20 mouse cellular contexts compared by ENCODE assay signal in the genomic region with DNA sequence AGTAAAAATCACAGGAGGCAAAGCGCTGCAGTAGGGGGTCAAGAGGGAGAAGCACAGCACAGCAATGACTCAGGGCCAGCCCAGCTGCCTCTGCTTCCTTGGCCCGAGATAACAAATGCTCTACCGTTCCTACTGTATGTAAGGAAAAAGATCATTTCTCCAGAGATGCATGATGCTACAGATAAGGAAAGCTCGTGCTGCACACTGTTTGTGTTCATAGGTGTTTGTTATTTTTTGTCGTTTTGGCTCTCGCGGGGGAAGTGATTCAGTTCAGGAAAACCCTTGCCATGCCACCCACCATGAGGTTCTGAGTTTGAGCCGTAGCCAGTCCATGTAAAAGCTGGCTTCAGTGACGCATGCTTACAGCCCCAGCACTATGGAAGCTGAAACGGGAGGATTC. TPM values are rescaled to one million over a fixed set of nuclear protein-coding genes. Genes with fewer than 3 reads are reported as not detected.
"Had no signal": no experiment of that assay in that cellular context is flagged by ENCODE, and none has a peak within 500 bp of the region (broad histone marks: within the 10 kb centered on the region; RNA-seq: fewer than 3 reads in every experiment).

No protein-coding gene starts in this region.

- H3K9ac ChIP-seq: liver, embryonic 12.5 days; liver, embryonic 14.5 days; lung, embryonic 15.5 days; neural tube, embryonic 12.5 days; stomach, embryonic 15.5 days had no signal

- H3K9me3 ChIP-seq: liver, embryonic 12.5 days; lung, embryonic 15.5 days; megakaryocyte, embryonic 14.5 days; neural tube, embryonic 12.5 days; stomach, embryonic 15.5 days had no signal

- ATAC-seq: liver, embryonic 12.5 days; midbrain, embryonic 16.5 days had no signal

- H3K27ac ChIP-seq: liver, embryonic 12.5 days; liver, embryonic 14.5 days; lung, embryonic 15.5 days; neural tube, embryonic 12.5 days; stomach, embryonic 15.5 days; stomach, postnatal 0 days had no signal

- H3K4me2 ChIP-seq: liver, embryonic 12.5 days; lung, embryonic 15.5 days; midbrain, embryonic 11.5 days; neural tube, embryonic 12.5 days; stomach, embryonic 15.5 days had no signal

- DNase-seq: lung, adult 18-20 months; lung, postnatal 14 days; lung, postnatal 36 days; midbrain, embryonic 14.5 days; right cerebral cortex, postnatal 14 days; thymus, adult 2 months; thymus, postnatal 25 days; thymus, postnatal 4 days had no signal

- H3K36me3 ChIP-seq: liver, embryonic 12.5 days; lung, embryonic 15.5 days; neural tube, embryonic 12.5 days; stomach, embryonic 15.5 days had no signal

- H3K4me1 ChIP-seq: liver, embryonic 12.5 days; neural tube, embryonic 12.5 days had no signal

- H3K4me3 ChIP-seq: liver, embryonic 12.5 days; lung, embryonic 15.5 days; megakaryocyte, embryonic 14.5 days; neural tube, embryonic 12.5 days; stomach, embryonic 15.5 days had no signal

- H3K27me3 ChIP-seq: liver, embryonic 12.5 days; lung, embryonic 15.5 days; neural tube, embryonic 12.5 days; stomach, embryonic 15.5 days had no signal

RNA-seq across cellular contexts. Expression of a gene that starts 2.3 kb away (rescaled TPM):
- polyA plus RNA-seq: liver, embryonic 12.5 days; liver, embryonic 14.5 days; lung, embryonic 15.5 days; midbrain, embryonic 14.5 days; midbrain, embryonic 16.5 days; neural tube, embryonic 14.5 days; testis, adult 2 months; urinary bladder, adult 2 months had no signal
